Mouse (Mus musculus): Measurements from ENCODE around the gene Cgnl1.

DNA sequence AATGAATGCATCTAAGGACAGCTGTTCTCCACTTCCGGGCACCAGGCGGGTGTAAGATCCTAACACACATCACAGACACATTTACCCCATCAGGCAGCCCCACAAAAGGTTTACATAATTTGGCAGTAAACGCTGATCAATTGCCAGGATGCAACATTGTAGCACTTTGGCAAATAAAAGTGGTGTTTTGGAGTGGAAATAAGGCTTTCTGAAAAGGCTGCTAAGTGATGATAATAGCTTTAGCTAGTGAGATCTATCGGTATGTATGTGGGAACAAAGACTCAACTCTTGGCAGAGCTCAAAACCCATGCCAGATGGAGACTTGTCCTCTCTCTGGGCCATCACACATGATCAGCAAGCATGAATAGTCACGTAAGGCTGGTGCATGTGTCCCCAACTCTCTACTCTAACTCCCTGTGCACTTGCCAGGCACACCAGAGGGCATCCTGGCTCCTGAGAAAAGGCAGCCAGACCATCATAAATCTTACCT is 42.5 kb downstream of the Cgnl1 start:
- TF ChIP-seq CTCF (IDR thresholded peaks at IDR 0.05; ENCODE audit: borderline replicate concordance, control insufficient read depth, extremely low read depth, insufficient read depth, low read length, poor library complexity) = no peak
- TF ChIP-seq POLR2A (IDR thresholded peaks at IDR 0.05; ENCODE audit: control insufficient read depth, extremely low read depth, insufficient read depth, low read length, poor library complexity) = no peak

All from thymus, adult 2 months (tissue).